Mouse (Mus musculus) kidney, postnatal 14 days (tissue): ENCODE measurements around the gene Tns2.
"Not testable (repeated sequence)": the region's sequence is repeated elsewhere in the genome, so short reads cannot be mapped to it uniquely, and the experiment has no call there.

ENCODE experiments used
- DNase-seq: peaks from one replicate; pipeline ENCODE4 v3.0.0; 2022; ENCODE audit warnings: mixed read lengths

Gene Tns2

DNA sequence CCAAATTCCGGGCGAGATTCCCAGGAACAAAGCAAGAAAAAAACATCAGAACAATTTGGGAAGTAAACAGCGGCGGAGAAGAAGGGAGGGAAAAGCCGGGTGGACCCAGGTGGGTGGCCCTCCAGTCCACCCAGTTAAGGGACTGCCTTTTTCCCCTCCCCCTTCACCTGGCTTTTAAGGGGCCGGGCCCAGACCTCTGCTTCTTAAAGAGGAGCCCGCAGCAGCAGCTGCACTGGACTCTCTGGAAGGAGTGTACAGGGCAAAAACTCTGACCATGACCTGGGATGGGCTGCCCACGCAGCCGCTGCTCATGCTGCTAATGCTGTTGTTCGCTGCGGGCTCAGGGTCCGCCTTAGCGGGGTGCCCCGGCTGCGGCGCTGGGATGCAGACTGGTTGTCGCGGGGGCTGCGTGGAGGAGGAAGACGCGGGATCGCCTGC lies 44.1 kb downstream of the Tns2 start, which contains the start of gene Igfbp6:
Igfbp6 (plus strand) TSS at position 89 of the 438 bp plus-strand sequence.
- DNase-seq = no peak

DNA sequence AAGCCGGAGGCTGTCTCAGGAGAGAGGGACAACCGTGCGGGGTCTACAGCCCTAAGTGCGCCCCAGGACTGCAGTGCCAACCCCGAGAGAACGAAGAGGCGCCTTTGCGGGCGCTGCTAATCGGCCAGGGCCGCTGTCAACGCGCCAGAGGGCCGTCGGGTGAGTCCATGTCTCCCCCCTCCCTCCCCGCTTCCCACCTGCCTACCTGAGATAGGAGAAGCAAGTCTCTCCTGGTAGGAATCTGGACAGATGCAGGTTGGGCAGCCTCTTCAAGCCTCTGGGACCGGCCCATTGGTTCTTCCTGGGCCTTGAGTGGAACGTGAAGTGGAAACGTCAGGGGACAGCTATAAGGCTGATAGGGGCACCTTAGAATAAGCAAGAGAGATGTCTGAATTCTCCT lies 44.5 kb downstream of the Tns2 start:
- no peak for DNase-seq

DNA sequence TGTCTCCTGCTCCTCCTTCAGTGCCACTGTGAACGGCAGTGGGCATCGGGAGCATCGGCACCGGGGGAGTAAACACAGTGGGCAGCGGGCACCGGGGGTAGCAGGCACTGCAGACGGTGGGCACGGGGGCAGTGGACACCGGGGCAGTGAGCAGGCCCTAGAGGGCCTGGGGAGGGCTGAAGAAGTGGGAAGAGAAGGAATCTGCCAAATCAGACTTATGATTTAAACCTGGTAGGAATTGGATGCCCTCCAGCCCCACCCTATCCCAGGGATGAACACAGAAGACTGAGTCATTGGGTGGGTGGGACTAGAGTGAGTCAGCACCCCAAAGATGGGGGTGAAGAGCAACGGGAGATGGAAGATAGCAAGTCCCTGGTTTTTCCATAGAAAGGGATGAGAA lies 45.1 kb downstream of the Tns2 start:
- DNase-seq = no peak

DNA sequence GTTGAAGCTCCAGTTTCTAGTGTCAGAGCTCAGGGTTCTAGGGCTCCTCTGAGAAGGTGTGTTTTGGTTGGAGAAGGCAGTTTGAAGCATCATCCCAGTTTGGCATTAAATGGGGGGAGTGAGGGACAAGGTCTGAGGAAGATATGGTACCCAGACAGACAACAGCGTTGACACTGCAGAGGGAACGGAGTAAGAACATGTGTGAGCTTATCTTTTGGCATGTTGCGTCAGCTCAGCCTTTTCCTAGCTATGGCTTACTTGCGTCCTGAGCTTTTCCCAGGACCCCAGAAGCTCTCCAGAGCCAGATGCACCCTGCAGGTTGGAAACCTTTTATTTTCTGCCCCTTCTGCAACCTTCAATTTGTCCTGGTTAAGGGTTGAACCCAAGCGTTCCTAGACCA lies 45.9 kb downstream of the Tns2 start:
- DNase-seq = no peak

DNA sequence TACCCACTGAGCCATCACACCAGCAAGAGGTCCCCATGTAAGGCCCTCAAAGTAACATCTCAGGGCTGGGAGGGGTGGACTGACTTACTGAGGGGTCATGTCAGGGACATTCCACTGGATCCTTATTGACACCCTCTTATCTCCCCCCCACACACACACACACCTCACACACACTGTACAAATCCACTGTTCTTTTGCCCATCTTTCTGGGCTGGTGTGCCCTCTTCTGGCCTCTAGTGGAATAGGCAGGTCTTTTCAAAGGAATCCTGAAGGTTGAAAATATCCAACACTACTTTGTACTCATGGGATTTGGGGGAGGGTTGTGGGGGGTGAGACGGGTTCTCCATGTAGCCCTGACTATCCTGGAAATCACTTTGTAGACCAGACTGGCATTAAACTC lies 46.7 kb downstream of the Tns2 start:
- DNase-seq = peak; percentile 56

DNA sequence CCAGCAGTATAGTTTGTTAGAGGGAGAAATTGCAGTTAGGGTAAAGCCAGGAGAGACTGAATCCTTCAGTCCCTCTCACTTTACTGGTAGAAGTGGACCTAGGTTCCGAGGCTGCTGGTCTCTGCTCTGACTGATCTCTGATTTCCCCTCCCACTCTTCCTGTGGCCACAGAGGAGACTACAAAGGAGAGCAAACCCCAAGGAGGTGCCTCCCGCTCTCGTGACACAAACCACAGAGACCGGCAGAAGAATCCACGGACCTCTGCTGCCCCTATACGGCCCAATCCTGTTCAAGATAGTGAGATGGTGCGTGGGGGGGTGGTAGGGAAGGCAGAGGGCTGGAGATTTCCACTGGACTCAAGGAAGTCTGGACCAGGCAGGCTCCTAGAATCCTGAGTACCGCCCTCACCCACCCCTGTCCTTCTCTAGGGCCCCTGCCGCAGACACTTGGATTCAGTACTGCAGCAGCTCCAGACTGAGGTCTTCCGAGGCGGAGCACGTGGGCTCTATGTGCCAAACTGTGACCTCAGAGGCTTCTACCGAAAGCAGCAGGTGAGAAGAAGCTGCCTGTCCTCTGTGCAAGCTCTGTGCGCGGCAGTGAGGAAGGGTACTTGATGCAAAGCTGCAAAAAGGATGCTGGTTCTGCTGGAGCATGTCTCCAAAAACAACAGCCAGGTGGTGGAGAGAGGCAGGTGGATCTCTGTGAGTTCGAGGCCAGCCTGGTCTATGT lies 47.6 kb downstream of the Tns2 start:
- DNase-seq = no peak

DNA sequence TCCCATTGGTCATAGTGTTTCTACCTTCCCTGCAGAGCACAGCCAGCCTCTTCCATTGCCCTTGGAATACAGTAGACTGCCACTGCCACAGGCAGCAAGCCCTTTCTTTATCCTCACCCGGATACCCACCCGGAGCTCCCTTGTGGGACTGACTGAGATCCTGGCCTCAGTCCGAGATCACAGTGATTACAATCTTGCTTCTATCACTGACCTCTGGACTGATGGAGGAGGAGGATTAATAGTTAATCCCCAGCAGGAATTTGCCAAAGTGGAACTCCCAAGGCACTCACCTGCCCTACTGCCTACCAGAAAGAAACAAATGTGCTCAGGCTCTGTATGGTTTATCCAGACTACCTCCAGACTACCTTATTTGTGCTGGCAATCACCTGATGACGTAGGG lies 49.3 kb downstream of the Tns2 start:
- DNase-seq = peak; percentile 45

DNA sequence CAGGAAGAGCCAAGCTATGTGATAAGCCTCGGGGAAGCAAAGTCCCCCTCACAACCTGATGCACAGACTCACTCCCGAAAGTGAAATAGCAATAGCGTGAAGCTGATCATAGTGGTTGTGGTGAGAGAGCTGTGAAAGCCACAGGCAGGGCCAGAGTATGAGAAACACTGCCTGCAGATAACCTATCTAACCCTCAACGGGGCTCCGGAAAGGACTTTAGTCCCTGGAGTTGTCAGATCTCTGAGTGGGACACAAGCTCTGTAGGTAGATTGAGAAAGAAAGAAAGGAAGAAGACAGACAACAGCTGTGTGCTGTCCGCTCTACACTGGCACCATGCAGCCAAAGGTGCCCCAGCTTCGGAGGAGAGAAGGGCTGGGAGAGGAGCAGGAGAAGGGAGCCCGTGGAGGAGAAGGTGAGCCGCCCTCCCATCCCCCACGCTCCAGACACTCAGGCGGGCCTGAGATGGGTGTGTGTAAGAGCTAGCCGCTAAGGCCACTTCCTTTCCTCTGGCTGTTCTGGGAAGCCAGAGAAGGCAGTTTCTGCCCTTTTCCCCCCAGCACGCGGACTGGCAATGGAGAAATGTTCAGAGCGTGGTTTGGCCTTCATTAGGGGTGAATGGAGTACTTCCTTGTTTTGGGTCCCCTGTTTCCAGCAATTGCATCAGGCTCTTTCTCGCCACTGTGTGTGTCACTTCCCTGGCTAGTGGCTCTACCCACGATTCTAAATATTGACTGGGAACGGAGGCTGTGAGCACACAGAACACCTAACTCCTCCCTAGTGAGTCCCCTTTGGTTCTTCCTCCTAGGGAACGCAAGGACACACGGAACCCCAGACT lies 50.3 kb downstream of the Tns2 start, which contains the start of gene Soat2:
Soat2 (plus strand) TSS at position 226 of the 835 bp plus-strand sequence.
- peak; percentile 49 for DNase-seq

DNA sequence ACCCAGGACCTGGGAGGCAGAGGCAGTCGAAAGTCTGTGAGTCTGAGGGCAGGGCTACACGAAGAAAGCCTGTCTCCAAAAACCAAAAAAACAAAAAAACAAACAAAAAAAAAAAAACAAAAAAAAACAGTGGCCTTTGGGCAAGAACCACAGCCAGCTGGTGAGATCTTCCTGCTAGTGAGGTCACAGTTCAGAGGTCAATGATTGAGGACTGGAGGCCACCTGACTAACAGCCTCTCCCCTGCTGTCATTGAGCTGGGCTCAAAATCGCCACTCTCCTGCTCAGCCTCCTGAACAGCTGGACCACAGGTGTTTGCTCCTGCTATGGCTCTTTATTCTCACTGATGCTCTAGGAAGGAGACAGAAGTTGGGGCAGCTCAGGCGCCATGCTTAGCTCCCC lies 52.4 kb downstream of the Tns2 start:
- no peak for DNase-seq

DNA sequence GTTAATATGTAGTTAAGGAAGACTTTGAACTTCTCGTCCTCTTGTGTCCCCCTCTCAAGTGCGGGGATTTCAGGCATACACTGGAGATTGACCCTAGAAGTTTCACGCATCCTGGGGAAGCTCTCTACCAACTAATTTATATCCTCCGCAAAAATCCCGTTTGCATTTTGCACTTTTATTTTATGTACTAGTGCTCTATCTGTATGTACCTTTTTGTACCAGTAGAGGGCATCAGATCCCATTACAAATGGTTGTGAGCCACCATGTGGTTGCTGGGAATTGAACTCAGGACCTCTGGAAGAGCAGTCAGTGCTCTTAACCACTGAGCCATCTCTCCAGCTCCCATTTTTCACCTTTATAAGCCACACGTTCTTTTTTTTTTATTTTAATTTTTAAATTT lies 54.8 kb downstream of the Tns2 start:
- DNase-seq = not testable (repeated sequence)

DNA sequence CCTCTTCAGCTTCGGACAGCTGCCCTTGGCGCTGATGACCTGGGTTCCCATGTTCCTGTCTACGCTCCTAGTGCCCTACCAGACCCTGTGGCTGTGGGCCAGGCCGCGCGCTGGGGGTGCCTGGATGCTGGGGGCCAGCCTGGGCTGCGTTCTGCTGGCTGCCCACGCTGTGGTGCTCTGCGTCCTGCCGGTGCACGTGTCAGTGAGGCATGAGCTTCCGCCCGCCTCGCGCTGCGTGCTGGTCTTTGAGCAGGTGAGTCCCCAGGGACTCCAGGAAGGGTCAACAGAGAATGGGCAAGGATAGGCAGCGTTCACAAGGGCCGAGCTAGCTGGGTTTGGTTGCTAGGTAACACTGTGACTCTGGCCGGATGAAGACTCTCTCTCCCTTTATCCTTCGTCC lies 56.6 kb downstream of the Tns2 start:
- no peak for DNase-seq

DNA sequence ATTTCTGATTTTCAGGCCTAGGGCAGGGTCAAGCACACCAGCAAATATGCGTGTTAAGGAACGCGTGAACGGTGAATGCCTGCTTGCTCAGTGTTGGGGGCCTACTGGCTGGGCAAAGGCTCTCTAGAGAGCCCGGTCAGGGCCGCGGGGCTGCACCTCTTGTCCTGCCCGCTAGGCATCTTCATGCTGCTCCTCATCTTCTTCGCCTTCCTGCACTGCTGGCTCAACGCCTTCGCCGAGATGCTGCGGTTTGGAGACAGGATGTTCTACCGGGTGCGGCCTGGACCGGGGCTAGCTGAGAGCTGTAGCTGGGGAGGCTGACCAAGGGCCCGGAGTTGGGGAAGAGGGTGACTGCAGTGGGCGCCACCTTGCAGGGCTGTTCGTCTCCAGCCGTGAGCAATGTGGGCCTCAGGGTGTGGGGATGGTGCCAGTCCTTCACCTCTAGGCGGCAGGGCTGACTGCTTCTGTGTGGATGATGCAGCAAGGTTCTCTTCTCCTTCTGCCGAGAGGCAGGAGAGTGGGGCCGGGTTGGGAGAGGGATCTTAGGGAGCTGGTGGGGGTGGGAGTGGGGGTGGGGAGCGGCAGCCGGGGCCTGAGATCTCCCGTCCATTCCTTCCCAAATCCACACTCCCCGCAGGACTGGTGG lies 60.3 kb downstream of the Tns2 start:
- DNase-seq = no peak

DNA sequence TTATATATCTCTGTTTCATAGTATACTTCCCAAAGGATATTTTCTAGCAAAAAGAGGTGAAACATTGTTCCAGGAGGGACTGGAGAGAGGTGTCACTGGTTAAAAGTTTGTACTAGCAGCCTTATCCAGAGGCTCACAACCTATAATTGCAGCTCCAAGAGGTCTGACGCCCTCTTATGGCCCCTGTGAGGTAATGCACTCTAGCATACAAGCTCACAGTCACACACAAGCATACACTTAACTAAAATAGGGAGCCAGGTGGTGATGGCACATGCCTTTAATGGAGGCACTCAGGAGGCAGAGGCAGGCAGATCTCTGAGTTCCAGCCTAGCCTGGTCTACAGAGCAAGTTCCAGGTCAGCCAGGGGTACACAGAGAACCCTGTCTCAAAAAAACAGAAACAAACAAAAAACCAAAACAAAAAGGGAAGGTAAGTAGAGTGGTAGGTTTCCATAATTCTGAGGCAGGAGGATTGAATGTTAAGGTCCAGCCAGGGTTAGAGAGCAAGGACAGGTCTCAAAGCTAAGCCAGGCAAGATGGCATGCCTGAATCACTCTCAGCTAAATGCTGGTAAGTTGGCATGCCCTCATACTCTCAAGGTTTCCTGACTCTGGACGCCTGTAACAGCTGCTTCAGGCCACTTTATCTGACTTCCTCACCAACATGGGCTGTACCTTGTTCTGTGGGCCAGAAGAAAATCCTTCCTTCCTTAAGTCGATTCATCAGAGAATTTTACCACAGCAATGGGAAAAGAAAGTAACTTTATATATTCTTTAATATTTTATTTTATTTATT lies 63.9 kb downstream of the Tns2 start:
- DNase-seq = no peak

DNA sequence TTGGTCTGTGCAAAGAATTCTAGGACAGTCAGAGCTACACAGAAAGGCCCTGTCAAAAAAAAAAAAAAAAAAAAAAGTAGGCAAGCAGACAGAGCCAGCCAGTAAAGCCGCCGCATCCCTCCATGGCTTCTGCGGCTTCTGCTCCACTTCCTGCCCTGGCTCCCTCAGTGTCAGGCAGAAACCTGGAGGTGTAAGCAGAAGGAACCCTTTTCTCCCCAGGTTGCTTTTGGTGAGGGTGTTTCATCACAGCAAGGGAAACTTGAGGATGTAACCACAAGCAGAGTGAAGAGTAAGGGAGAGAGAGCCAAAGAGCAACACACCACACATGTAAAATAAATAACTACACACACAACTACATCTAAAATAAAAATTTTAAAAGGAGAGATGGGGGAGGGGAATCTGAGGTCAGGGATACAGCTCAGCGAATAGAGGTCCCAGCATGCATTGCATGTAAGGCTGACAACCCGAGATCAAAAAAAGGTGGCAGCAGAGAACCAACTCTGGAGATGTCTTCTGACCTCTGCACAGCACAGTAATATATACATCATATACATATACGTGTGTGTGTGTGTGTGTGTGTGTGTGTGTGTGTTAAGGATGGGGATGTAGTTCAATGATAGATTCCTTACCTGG lies 65.4 kb downstream of the Tns2 start:
- DNase-seq = no peak
